Mouse (Mus musculus): ENCODE measurements around the gene Rnf113a1.
"Not testable (repeated sequence)": the region's sequence is repeated elsewhere in the genome, so short reads cannot be mapped to it uniquely, and the experiment has no call there.

Gene Rnf113a1

DNA sequence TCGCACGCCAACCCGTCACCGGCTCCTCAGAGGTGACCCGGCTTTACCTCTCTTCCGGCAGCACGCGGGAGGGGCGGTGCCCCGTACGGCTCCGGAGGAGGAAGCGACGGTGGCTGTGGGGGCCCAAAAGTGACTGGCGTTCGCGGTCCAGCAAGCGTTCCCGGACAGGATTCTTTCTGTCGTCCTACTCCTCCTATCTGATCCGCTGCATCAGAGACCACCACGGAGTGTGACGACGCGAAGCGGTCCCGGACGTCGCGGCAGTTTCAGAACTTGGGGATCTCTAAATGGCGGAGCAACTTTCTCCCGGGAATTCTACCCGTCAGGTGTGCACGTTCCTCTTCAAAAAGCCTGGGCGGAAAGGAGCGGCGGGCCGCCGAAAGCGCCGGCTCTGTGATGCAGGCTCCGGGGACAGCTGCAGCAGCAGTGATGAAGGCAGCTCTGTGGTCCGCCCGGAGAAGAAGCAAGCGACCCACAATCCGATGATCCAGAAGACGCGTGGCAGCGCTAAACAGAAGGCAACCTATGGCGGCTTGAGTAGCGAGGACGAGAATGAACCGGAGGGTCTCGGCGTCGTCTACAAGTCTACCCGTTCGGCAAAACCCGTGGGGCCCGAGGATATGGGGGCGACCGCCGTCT is at the start of gene Rnf113a1, which contains the start of gene Ndufa1:
Gene Rnf113a1 (plus strand): TSS at position 141 of the 639 bp plus-strand sequence.
Gene Ndufa1 (minus strand): TSS at position 59 of the 639 bp plus-strand sequence.
- DNase-seq (ENCODE audit: low spot score in 2 of 2), result peak; percentile 72 to 78

DNA sequence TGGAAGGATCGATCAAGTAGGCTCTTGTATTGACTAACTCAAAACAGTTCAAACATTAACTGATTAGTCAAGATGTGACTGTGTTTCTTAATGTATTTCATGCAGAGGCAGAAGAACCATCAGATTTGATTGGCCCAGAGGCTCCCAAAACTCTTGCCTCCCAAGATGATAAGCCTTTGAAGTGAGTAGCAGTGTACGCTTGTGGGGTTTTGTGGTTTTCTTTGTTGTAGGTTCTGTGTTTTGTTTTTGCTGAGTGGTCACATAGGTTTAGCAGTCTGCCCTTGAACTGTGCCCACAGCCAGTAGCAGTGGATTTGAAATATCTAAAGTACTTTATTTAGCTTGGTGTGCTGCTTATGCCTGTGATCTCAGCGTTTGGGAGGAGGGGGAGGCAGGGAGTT is 49.3 kb upstream of the Rnf113a1 start:
- no peak for DNase-seq (ENCODE audit: low spot score in 2 of 2)

DNA sequence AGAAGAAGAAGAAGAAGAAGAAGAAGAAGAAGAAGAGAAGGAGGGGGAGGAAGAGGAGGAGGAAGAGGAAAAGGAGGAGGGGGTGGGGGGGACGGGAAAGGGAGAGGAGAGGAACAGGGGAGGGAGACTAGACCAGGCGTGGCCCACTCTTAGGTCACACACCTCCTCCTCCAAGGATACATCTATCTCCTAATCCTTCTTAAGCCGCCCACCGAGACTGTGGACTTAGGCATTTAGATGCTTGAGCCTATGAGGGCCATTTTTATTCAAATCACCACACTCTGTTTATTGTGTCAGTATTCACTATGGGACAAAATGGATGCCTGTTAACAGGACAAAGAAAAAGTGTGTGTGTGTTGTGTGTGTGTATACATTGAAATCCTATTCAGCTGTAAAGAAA is 46.5 kb upstream of the Rnf113a1 start:
- not testable (repeated sequence) for DNase-seq (ENCODE audit: low spot score in 2 of 2)

DNA sequence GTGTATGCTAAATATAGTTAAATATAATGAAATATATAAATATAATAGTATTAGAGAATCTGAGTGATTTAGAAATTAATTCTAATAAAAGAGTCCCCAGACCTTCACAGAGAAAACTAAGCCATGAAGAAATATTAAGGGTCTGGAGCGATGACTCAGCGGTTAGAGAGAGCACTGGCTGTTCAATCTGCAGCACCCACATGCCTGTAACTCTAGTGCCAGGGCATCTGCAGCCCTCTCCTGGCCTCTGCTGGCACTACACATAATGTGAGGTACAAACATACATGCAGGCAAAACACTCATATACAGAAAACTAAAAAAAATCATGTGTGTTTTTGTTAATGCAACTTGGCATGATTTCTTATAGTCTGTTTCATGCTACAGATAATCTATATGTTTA is 46.1 kb upstream of the Rnf113a1 start:
- DNase-seq (ENCODE audit: low spot score in 2 of 2), result no peak

DNA sequence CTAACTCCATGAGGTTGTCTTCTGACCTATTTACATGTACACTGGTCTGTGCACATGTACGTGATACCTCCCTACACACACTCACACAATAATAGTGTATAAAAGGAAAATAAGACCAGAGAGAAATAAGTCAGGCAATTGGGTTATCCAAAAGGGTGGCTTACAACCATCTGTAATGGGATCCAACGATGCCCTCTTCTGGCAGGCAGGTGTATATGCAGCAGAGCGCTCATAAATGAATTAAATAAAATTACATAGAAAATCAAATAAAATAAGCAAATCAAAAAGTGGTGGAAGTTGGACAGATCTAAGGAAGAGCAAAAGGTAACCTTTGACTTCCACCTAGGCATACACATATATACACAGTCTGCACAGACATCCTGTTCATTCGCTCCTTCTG is 33.2 kb upstream of the Rnf113a1 start:
- DNase-seq (ENCODE audit: low spot score in 2 of 2), result no peak

DNA sequence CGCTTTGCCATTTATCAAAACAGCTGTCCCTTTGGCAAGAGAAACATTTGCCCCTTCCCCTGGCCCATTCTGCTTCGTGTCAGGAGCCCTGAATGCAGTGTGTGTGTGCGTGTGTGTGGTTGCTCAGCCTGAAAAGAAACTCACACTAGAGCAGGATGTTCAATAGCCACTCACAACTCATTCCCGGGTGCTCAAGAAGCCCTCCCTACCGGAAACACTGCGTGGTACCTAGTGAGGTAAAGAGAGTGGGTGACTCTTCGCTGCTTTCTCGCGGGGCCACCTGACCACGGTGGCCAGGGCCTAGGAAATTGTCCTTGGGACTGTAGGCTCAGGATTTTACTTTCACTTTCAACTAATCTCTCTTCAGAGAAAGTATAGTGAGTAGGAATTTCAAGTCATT is 29.9 kb upstream of the Rnf113a1 start:
- no peak for DNase-seq (ENCODE audit: low spot score in 2 of 2)

DNA sequence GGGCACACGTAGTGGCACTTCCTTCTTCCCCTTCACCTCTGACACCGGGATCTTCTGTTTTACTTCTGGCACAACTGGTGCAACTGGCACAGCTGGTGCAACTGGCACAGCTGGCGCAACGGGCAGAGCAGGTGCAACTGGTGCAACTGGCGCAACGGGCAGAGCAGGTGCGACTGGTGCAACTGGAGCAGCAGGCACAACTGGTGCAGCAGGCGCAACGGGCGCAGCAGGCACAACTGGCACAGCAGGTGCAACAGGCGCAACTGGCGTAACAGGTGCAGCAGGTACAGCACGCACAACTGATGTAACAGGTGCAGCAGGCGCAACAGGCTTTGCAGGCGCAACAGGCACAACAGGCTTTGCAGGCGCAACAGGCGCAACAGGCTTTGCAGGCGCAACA is 27.9 kb upstream of the Rnf113a1 start:
- no peak for DNase-seq (ENCODE audit: low spot score in 2 of 2)

DNA sequence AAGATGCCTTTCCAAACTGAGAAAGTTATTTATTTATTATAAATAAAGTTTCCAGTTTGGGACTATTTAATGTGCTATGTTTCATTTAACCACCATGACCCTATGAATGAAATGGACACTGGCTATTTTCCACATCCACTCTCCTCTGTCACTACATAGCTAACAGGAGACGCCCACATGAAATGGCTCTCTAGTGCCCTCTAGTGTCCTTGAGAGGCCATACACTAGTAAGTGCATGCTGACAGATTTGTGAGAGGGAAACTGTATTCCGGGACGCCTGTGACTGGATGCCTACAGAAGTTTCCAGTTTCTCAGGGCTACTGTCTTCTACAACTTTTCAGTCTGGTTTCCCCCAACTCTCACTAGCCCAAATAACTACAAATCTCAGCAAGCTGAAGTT is 24.0 kb upstream of the Rnf113a1 start:
- peak in 1 of 2 experiments; percentile 8 for DNase-seq (ENCODE audit: low spot score in 2 of 2)

DNA sequence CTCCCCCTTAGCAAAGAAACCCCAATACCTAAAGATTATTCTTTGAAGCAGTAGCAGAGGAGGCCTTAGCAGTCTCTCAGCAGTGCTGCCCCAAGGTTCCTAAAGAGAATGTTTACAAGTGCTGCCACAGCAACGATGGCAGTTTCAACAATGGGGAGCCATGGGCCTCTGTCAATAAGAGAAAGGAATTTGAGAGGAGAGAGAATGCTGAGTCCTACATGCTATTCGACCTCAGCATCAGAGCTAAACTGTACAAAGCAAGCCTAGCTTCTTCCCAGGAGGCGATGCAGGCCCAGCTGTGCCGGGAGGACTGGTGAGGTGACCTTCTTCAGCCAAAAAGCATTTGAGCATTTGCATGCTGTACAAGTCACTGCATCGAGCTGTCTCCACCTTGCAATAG is 22.3 kb upstream of the Rnf113a1 start, which contains the start of gene Akap14:
Gene Akap14 (minus strand): TSS at position 101 of the 400 bp plus-strand sequence.
- DNase-seq (ENCODE audit: low spot score in 2 of 2), result no peak

DNA sequence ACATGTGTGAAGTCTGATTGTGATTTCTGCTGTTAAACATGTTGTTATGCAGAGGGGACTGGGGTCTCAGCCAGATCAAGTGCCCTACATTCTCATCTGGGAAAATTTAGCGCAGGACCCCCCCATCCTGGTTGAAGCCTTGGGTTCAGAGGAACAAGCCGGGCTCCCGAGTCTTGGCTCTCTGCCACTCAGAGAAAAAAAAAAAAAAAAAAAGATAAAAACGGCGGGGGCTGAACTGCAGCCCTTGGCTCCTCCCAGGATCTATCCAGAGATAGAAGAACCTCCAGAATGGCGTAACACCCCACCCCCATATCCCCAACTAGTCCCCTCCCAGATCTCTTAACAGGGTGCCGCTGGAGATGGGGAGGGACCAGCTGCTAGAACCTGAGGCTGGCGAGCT is 6.6 kb upstream of the Rnf113a1 start:
- DNase-seq (ENCODE audit: low spot score in 2 of 2), result not testable (repeated sequence)

DNA sequence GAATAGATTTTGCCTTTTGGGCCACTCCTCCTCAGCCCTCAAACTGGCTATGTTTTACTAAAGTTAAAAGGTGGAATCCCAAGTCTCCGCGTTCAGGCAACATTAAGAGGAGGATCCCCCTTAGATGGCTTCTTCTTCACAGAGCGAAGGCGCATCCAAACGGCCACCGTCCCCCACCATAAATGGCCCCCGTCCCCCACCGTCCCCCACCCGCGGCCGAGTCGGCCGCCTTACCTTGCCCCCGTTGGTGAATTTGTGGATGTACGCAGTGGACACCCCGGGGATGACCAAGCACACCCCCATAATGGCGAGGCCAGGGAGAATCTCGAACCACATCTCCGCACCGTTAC is 315 bp upstream of the Rnf113a1 start:
- DNase-seq (ENCODE audit: low spot score in 2 of 2), result no peak

DNA sequence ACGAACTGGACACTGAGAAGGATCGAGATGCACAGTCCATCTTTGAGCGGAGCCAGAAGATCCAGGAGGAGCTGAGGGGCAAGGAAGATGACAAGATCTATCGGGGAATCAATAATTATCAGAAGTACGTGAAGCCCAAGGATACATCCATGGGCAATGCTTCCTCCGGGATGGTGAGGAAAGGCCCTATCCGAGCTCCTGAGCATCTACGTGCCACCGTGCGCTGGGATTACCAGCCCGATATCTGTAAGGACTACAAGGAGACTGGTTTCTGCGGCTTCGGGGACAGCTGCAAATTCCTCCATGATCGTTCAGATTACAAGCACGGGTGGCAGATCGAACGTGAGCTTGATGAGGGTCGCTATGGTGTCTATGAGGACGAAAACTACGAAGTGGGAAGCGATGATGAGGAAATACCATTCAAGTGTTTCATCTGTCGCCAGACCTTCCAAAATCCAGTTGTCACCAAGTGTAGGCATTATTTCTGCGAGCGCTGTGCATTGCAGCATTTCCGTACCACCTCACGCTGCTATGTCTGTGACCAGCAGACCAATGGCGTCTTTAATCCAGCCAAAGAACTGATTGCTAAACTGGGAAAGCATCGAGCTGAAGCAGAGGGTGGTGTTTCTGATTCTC is 817 bp downstream of the Rnf113a1 start:
- peak in 1 of 2 experiments; percentile 0 for DNase-seq (ENCODE audit: low spot score in 2 of 2)

DNA sequence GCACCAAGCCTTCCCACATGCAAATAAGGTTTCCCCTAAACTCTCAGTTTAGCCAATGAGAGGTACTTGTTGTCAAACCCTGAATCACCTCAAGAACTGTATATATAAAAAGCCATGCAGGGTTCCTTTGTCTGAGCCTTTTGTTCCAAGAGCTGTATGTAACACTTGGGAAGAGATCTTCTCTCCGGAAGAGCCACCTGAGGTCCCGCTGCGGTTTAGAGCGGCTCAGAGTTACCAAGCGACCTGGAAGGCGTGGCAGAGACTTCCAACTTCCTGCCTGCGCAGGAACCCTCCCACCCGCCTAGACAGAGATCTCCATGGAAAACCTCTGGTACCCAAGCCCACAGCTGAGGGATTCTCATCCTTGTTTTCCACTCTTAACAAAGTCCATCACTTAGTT is 7.6 kb downstream of the Rnf113a1 start:
- no peak for DNase-seq (ENCODE audit: low spot score in 2 of 2)

DNA sequence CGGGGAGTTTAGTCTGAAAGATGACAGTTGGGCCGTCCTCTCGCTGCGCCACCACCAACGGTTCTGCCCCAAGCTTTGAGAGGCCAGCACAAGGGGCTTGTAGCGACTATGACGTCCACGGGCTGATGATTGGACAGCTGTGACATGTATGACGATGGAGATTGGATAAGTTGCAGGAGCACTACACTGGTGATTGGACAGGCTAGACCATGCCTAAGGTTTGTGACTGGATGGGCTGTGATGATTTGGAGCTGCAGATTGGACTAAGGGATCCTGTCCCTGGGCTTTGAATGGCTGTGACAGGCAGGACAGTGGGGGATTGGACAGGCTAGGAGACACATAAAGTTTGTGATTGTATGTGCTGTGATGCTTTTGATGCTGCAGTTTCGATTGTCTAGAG is 19.9 kb downstream of the Rnf113a1 start, which contains the start of gene Gm9:
Gene Gm9 (minus strand): TSS at position 101 of the 400 bp plus-strand sequence.
- no peak for DNase-seq (ENCODE audit: low spot score in 2 of 2)

DNA sequence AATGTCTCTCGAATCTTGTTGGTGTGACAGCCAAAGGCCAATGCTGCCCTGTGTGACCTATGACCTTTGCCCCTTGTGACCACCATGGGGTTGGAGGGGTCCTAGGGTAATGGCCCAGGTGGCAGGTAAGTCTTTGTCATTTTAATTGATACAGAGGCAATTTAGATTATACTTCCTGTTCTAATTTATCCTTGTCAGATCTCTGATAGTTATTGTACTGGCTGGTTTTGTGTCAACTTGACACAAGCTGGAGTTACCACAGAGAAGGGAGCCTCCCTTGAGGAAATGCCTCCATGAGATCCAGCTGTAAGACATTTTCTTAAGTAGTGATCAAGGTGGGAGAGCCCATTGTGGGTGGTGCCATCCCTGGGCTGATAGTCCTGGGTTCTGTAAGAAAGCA is 31.1 kb downstream of the Rnf113a1 start, which contains the start of gene Rhox1:
Gene Rhox1 (minus strand): TSS at position 101 of the 400 bp plus-strand sequence.
- DNase-seq (ENCODE audit: low spot score in 2 of 2), result not testable (repeated sequence)

Measured in urinary bladder, postnatal 36 days (tissue).